19 mouse cellular contexts compared by ENCODE assay signal in the genomic region with DNA sequence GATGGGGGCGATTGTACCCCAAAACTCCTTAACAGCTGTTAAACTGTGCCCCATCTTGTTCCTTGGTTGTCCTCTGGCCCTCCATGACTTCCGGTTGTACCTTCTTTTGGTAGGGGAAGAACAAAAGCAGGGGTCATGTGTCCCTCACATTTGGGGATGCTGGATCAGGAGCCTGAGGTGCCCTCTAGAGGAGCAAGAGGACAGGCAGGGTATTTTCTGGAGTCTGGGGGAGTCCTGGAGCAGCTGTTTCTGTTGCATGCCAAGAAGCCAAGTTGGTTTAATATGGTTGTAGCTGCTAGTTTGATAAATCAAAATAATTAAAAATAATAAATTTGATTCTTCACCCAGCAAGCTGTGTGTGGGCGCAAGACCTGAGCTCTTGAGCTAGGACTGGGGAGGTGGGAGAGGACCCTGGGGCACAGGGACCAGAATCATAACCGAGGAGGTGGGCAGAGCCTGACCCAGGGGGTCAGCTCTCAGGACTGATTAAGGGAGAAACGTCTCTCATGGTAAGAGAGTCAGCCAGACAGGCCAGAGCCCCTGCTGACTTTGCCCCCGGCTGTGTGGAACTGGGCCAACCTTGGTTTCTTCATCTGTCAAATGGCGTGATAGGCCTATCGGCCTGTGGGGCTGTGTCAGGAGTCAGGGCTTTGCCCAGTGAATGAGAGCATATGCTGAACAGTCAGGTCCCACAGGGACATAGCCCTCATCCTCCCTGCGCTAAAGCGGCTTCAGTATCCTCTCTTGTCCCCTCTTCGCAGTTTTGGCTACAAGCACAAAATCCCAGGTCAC.
DNase-seq lines count a peak whose midpoint lies in the region; ATAC-seq and TF ChIP-seq lines count a peak whose summit lies in the region.
"Had no signal": no experiment of that assay in that cellular context is flagged by ENCODE, and none has a peak within 500 bp of the region (broad histone marks: within the 10 kb centered on the region; RNA-seq: fewer than 3 reads in every experiment).

No protein-coding gene starts in this region.

- no peak overlapping the region for H3K9ac ChIP-seq in forebrain, postnatal 0 days
- H3K9ac ChIP-seq in forebrain, embryonic 15.5 days (replicated peaks): no peak overlapping the region
- H3K9ac ChIP-seq in hindbrain, embryonic 12.5 days: no peak overlapping the region
- no peak overlapping the region for H3K9ac ChIP-seq in midbrain, postnatal 0 days (replicated peaks; ENCODE audit: low read length, poor library complexity, severe bottlenecking)
- H3K9ac ChIP-seq in midbrain, embryonic 15.5 days: no peak overlapping the region
- H3K9ac ChIP-seq: embryonic facial prominence, embryonic 12.5 days; forebrain, embryonic 13.5 days; hindbrain, embryonic 14.5 days; lung, embryonic 15.5 days had no signal

- TF ChIP-seq CTCF in forebrain, postnatal 0 days (IDR thresholded peaks at IDR 0.05; ENCODE audit: low read depth): peak; percentile 24; the same call in 1 of the 2 replicates
- peak; percentile 21; the same call in 1 of the 2 replicates for TF ChIP-seq CTCF in midbrain, postnatal 0 days (IDR thresholded peaks at IDR 0.05)

- 64% methylated on average over 11 of the region's 11 CpGs for WGBS in forebrain, postnatal 0 days
- WGBS in forebrain, embryonic 15.5 days: 62% methylated on average over 11 of the region's 11 CpGs
- 49% methylated on average over 11 of the region's 11 CpGs for WGBS in hindbrain, embryonic 10.5 days
- 53% methylated on average over 11 of the region's 11 CpGs for WGBS in hindbrain, embryonic 12.5 days
- 47% methylated on average over 11 of the region's 11 CpGs for WGBS in midbrain, postnatal 0 days
- 38% methylated on average over 11 of the region's 11 CpGs for WGBS in midbrain, embryonic 15.5 days

- peaks cover 31% of the 10 kb centered on the region for H3K27me3 ChIP-seq in forebrain, postnatal 0 days (ENCODE audit: insufficient read depth, low read length)
- peaks cover 52% of the 10 kb centered on the region for H3K27me3 ChIP-seq in forebrain, embryonic 15.5 days
- peaks cover 99% of the 10 kb centered on the region for H3K27me3 ChIP-seq in hindbrain, embryonic 10.5 days (ENCODE audit: insufficient read depth, poor library complexity, severe bottlenecking)
- peaks cover 96% of the 10 kb centered on the region for H3K27me3 ChIP-seq in hindbrain, embryonic 12.5 days
- H3K27me3 ChIP-seq in midbrain, postnatal 0 days (ENCODE audit: insufficient read depth, low read length): peaks cover 38% of the 10 kb centered on the region
- H3K27me3 ChIP-seq in midbrain, embryonic 15.5 days (replicated peaks): peaks cover 60% of the 10 kb centered on the region

- H3K27ac ChIP-seq in forebrain, postnatal 0 days (ENCODE audit: low read depth, low read length): no peak overlapping the region
- H3K27ac ChIP-seq in forebrain, embryonic 15.5 days (replicated peaks): no peak overlapping the region
- peak overlapping the region; percentile 56 for H3K27ac ChIP-seq in hindbrain, embryonic 10.5 days
- no peak overlapping the region for H3K27ac ChIP-seq in hindbrain, embryonic 12.5 days
- H3K27ac ChIP-seq in midbrain, postnatal 0 days (ENCODE audit: low read depth, low read length): no peak overlapping the region
- H3K27ac ChIP-seq in midbrain, embryonic 15.5 days: no peak overlapping the region
- H3K27ac ChIP-seq: embryonic facial prominence, embryonic 12.5 days; forebrain, embryonic 13.5 days; hindbrain, embryonic 14.5 days; lung, embryonic 15.5 days had no signal

- ATAC-seq in forebrain, postnatal 0 days: no peak
- no peak for ATAC-seq in forebrain, embryonic 15.5 days (replicated peaks)
- no peak for ATAC-seq in hindbrain, embryonic 12.5 days (ENCODE audit: low FRiP score)
- ATAC-seq in midbrain, postnatal 0 days (ENCODE audit: low FRiP score): no peak
- ATAC-seq in midbrain, embryonic 15.5 days (replicated peaks): no peak
- ATAC-seq: forebrain, embryonic 13.5 days had no signal

- H3K36me3 ChIP-seq in forebrain, postnatal 0 days (ENCODE audit: insufficient read depth): no peaks in the 10 kb centered on the region
- H3K36me3 ChIP-seq in forebrain, embryonic 15.5 days: no peaks in the 10 kb centered on the region
- H3K36me3 ChIP-seq in hindbrain, embryonic 10.5 days: peaks cover 16% of the 10 kb centered on the region; the same call in 1 of the 2 replicates
- H3K36me3 ChIP-seq in hindbrain, embryonic 12.5 days: no peaks in the 10 kb centered on the region
- no peaks in the 10 kb centered on the region for H3K36me3 ChIP-seq in midbrain, postnatal 0 days (ENCODE audit: insufficient read depth, low read length)
- H3K36me3 ChIP-seq in midbrain, embryonic 15.5 days (replicated peaks): no peaks in the 10 kb centered on the region
- H3K36me3 ChIP-seq: embryonic facial prominence, embryonic 12.5 days; G1E; lung, embryonic 15.5 days had no signal

- H3K4me2 ChIP-seq in forebrain, postnatal 0 days (ENCODE audit: low read depth): no peak overlapping the region
- no peak overlapping the region for H3K4me2 ChIP-seq in forebrain, embryonic 15.5 days (replicated peaks)
- no peak overlapping the region for H3K4me2 ChIP-seq in hindbrain, embryonic 12.5 days (replicated peaks)
- H3K4me2 ChIP-seq in midbrain, postnatal 0 days (ENCODE audit: low read depth, low read length, poor library complexity, severe bottlenecking): no peak overlapping the region
- H3K4me2 ChIP-seq in midbrain, embryonic 15.5 days: no peak overlapping the region
- H3K4me2 ChIP-seq: embryonic facial prominence, embryonic 12.5 days; forebrain, embryonic 13.5 days; hindbrain, embryonic 14.5 days; lung, embryonic 15.5 days had no signal

- no peak overlapping the region for H3K4me3 ChIP-seq in forebrain, postnatal 0 days (ENCODE audit: low read depth, low read length)
- H3K4me3 ChIP-seq in forebrain, embryonic 15.5 days: no peak overlapping the region
- no peak overlapping the region for H3K4me3 ChIP-seq in hindbrain, embryonic 10.5 days
- no peak overlapping the region for H3K4me3 ChIP-seq in hindbrain, embryonic 12.5 days
- H3K4me3 ChIP-seq in midbrain, postnatal 0 days (ENCODE audit: low read depth, low read length): no peak overlapping the region
- no peak overlapping the region for H3K4me3 ChIP-seq in midbrain, embryonic 15.5 days
- H3K4me3 ChIP-seq: embryonic facial prominence, embryonic 12.5 days; forebrain, embryonic 13.5 days; lung, embryonic 15.5 days; megakaryocyte, embryonic 14.5 days had no signal

- no peaks in the 10 kb centered on the region for H3K4me1 ChIP-seq in forebrain, postnatal 0 days (ENCODE audit: insufficient read depth)
- H3K4me1 ChIP-seq in forebrain, embryonic 15.5 days: peaks cover 39% of the 10 kb centered on the region
- H3K4me1 ChIP-seq in hindbrain, embryonic 10.5 days (replicated peaks): peaks cover 88% of the 10 kb centered on the region
- peaks cover 51% of the 10 kb centered on the region for H3K4me1 ChIP-seq in hindbrain, embryonic 12.5 days
- H3K4me1 ChIP-seq in midbrain, postnatal 0 days (ENCODE audit: insufficient read depth, low read length): 0 out of 2 replicates have a peak, but pooled peaks cover 4% of the 10 kb centered on the region
- H3K4me1 ChIP-seq in midbrain, embryonic 15.5 days: peaks cover 23% of the 10 kb centered on the region

- no peaks in the 10 kb centered on the region for H3K9me3 ChIP-seq in forebrain, postnatal 0 days (ENCODE audit: low read length)
- H3K9me3 ChIP-seq in forebrain, embryonic 15.5 days: no peaks in the 10 kb centered on the region
- H3K9me3 ChIP-seq in hindbrain, embryonic 10.5 days: no peaks in the 10 kb centered on the region
- H3K9me3 ChIP-seq in hindbrain, embryonic 12.5 days (replicated peaks): no peaks in the 10 kb centered on the region
- H3K9me3 ChIP-seq in midbrain, postnatal 0 days (ENCODE audit: low read length): no peaks in the 10 kb centered on the region
- H3K9me3 ChIP-seq in midbrain, embryonic 15.5 days: no peaks in the 10 kb centered on the region
- H3K9me3 ChIP-seq: embryonic facial prominence, embryonic 12.5 days; forebrain, embryonic 13.5 days; G1E; lung, embryonic 15.5 days; megakaryocyte, embryonic 14.5 days had no signal

- DNase-seq in forebrain, postnatal 0 days: no peak
- DNase-seq in hindbrain, embryonic 10.5 days (ENCODE audit: low spot score): no peak
- no peak for DNase-seq in midbrain, postnatal 0 days (ENCODE audit: low spot score)
- DNase-seq in thymus, postnatal 14 days: no peak
- DNase-seq in cerebellum, adult 18-20 months: no peak
- DNase-seq: adrenal gland, postnatal 14 days; kidney, adult 9 months; liver; right cerebral cortex, postnatal 4 days; thymus, postnatal 25 days had no signal
